Mouse (Mus musculus): ENCODE measurements around the gene Lbx1. TPM values are rescaled to one million over a fixed set of nuclear protein-coding genes. Genes with fewer than 3 reads are reported as not detected.

Gene Lbx1
- total RNA-seq, 2 experiments from 2014 or later, result not detected

DNA sequence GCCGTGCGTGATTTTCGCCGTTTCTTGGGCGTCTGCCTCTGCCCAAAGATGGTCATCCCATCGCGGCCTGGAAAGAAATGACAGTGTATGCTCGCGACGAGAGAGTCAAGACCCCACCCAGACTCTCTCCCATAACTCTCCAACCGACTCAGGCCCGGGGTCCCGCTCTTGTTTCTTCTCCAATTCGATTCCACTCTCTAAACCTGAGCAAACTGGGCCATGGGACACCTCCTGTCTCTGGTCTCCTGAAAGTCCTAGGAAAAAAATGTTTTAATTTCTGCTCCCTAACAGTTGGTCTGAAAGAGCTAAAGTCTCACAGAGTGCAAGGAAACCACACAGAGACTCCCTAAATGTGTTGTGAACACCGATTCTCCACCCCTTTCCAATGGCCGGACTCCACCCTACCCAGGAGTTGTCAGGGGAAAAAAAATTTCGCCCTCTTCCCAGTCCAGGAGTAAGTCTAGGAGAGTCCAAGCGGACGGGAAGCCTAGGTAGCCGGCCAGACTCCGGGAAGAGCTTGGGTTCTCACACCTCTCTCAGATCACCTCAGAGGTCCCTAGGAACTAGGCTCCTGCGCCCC, 1.3 kb downstream of the Lbx1 start:
- no peak for DNase-seq (ENCODE audit: low spot score in 2 of 2)

DNA sequence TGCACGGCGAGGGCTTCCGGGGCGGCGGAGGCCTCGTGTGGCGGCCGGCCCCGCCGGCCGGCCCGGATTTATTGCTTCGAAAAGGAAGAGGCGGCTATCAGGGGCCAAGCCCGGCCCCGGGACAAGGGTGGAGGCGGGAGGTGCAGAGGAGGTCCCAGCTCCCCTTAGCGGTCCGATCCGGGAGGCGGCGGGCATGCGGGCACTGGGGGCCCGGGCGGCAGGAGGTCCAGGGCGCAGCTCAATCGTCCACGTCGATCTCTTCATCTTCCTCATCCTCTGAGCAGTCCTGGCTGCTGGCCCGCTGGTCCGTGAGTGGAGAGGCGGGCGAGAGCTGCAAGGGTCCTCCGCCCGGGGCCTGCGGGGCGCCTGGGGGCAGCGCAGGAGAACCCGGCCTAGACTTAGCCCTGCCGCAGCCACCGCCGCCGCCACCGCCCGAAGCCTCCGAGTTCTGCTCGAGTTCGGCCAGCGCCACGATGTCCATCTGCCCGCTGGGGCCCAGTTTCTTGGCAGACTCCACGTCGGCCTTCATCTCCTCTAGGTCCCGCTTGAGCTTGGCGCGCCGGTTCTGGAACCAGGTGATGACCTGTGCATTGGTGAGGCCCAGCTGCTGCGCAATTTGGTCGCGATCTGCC, 2.0 kb downstream of the Lbx1 start:
- no peak for DNase-seq (ENCODE audit: low spot score in 2 of 2)

DNA sequence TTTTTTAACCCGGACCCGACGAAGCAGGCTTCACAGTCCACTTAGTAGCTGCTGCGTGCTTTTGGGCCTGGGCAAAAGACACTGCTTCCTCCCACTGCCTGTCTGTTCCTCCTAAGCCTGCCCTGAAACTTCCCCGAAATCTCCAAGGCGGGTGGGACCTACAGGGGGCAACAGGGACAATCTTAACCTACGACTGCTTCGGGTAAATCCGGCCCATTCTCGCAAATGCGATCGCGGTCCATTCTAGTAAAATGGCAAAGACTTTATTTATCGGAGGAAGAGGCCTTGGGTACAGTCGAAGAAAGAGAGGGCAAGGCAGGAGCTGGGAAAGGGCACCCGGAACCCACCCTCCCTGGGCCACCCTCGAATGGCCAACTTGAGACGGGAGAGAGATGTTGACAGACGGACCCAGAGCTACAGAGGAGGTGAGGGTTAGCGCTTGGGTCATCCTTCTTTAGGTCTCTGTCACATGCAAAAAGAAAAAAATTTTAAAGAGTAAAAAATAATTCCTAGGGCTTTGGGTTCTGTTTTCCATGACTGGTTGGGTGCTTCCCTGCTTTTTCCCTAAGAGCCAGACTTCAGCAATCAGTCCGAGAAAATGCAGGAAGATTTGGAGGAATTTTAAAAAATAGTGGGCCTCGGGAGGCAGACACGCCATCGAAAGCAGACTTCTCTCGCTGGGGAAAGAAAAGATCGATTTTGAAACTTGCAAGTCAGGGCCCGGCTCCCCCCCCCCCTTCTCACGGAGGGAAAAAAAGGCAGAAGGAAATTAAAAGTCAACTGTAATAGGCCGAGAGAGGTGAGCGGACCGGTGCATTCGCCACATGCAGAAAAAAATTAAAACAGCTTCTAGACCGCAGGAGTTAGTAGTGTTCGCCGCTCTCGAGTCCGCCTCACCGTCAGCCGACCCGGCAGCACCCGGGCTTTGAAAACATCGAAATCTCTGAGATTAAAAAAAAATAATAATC, 2.9 kb downstream of the Lbx1 start:
- DNase-seq (ENCODE audit: low spot score in 2 of 2), result peak in 1 of 2 experiments; percentile 25

DNA sequence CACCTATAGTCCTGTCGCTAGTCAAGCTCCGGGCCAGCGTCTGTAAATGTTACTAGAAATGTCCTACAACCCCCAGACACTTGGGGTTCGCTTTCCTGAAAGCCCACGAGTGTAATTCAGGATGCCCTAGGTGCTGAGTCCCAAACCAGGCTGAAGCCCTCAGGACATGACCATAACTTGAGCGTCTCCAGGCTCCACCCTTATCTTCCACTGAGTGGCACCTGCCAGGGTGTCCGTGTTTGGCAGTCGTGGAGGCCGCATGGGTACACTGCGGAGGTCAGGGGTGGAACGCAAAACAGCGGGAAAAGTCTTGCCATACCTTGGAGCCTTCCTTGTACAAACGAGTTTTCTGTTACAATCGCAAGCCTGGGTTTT, 3.6 kb downstream of the Lbx1 start:
- no peak for DNase-seq (ENCODE audit: low spot score in 2 of 2)

DNA sequence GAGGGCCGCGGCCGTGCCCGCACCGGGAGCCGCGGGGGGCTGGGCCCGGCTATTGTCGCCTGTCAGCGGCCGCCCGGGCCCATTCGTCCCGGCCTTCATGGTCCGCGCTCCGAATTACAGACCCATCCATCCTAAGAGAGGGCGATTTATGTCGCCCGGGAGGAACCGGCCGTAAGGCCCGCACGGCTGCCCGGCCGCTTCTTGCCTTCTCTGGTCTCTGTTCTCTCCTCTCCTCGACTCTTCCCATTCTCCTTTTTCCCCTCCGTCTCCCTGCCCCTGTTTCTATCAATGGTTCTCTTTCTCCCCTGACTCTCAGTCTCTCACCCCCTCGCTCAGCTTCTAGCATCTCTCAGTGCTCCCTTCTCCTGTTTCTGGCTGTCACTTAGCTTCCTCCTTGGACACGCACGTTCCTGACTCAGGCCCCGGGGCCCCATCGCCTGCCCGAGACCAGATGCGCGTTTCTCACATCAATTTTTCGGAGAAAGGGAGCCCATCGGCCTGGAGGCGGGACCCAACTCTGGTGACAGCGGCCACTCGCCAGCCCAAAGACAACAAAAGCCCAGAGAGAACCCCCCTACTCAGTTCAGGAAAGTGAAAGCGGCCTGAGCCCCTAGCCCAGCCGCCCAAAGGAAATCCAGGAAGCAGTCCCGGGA, 4.1 kb downstream of the Lbx1 start:
- peak in 1 of 2 experiments; percentile 23 for DNase-seq (ENCODE audit: low spot score in 2 of 2)

DNA sequence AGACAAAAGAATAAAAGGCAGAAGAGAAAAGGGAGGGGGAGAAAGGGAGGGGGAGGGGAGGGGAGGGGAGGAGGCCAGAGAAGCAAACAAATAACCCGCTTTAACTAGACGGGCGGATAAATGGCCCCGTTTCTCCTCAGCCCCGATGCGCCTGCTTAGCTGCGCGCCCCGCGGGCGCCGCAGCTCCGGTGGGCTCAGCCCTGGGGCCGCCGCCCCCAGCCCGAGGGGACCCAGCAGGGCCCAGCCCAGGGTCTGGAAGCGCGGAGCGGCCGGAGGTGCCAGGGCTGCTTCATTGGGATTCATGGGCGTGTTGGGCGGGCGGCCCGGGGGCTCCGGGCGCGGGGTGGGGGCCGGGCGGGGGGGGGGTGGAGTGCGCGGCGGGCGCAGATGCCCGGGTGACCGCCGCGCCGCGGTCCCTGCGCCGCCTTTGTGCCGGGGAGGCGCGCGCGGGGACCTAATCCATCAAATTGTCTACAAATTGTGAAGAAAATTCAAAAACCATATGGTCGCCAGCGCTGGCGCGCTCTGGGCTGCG, 4.7 kb downstream of the Lbx1 start:
- no peak for DNase-seq (ENCODE audit: low spot score in 2 of 2)

DNA sequence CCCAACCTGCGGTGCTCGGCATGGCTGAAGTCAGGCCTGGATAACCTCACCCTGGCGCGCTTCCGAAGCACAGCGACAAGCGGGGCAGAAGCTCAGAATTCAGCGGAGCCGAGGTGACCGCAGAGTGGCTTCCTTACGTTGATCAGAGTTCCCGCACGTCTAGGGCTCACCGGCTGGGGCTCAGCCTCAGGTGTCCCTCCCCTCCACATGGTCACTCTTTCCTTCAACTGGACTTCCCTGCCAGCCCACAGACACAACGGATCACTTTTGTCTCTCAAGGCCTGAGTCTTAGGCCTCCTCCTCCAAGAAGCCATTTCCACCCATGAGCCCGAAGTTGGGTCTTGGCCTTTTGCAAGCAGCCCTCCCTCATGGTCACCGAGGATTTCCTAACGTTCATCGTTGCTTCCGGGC, 5.4 kb downstream of the Lbx1 start:
- no peak for DNase-seq (ENCODE audit: low spot score in 2 of 2)

DNA sequence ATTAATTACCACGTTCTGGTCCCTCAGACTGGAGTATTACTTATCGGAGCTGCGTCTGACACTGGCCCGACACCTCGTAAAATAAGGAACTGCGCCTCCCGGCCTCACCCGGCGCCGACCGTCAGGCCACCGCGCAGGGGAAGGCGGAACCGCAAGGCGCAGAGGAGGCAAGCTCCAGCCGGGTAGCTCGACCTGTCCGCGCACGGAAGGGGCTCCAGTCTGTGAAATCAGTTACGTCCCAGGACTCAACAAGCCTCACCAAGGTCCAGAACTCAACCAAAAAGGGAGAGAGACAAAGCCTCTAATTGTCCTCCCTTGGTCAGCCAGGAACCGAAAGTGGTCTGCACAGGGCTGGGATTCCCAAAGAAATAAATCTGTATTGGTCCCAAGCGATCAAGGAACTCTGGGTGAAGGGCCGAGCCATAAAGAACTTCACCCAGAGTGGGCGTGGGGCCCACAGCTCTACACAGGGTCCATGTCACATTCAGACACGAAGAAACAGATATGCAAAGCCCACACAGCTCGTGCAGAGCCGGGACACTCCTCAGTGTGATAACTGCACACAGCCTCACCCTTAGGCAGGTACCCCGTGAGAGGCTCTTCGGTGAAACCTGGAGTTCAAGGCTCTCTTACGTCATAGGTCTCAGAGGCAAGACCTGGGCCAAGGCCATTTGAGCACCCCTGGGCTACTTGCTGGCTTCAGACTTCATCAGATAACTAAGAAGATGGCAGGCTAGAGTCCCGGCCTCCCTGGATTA, 6.1 kb downstream of the Lbx1 start:
- no peak for DNase-seq (ENCODE audit: low spot score in 2 of 2)

DNA sequence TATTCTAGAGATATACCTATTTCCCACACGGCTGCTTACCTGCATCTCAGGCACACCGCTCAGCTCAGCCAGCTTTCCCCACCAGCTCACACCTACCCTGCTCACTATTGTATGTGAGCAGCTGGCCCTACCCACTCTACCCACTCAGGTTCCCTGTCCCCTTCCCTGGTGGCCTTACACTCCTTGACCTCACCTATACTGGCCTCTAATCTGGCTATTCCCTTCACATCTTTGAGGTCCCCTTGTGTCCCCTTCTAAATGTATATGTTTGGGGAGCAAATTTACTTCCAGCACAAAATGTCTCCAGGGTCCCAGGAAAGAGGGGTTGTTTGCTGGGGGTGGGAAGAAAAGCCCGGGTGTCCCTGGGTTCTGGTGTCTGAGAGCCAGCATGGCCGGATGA, 6.8 kb downstream of the Lbx1 start:
- no peak for DNase-seq (ENCODE audit: low spot score in 2 of 2)

DNA sequence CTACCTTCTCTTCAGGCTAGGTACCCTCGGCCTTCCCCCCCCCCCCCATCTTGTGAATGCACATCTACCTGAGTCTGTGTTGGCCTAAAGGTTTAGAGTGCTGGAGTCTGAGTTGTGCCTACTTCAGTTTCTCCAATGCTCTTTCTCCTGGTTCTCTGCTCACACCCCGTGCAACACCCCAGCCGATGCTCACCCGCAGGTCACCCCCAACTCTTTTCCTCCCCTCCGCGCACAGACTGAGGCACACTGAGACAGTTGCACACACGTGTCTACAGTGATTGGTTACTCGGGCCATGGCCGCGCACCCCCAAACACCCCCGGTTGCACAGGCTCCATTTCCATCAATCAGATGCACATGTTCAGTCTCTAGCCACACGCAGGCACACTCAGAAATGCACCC, 7.5 kb downstream of the Lbx1 start:
- no peak for DNase-seq (ENCODE audit: low spot score in 2 of 2)

DNA sequence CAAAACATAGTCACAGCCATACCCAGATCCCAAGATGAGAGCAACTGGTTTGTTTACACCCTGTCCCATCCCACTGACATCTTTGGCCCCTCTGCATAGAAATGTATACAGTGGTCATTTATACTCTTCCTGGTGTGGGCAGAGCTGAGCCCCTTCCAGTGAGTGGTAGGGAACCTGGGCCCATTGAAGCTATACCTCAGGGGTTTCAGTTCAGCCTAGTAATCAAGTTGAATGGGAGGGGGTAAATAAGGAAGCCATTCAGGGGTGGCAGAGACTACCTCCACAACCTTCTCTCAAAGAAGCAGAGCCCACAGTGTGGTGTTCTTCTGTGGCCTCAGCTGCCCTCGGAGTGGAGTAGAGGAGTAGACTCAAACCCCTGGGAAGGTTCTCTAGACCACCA, 7.9 kb downstream of the Lbx1 start:
- no peak for DNase-seq (ENCODE audit: low spot score in 2 of 2)

DNA sequence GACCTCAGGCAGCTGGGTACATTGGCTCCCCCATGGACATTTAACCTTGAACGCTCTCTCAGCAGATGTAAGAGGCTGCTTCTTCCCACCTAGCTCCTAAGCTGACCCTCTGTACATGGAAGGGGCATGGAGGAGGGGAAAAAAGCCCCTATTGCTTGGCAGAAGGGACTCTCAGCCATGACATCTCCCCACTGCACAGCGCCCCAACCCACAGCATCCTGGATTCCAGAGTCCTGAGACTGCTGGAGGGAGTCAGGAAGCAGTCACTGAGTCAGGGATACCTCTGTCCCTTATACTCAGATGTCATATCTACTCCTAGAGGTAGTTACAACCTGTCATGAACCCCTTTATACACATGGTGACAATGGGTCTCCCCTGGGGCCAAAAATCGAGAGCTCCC, 8.6 kb downstream of the Lbx1 start:
- no peak for DNase-seq (ENCODE audit: low spot score in 2 of 2)

DNA sequence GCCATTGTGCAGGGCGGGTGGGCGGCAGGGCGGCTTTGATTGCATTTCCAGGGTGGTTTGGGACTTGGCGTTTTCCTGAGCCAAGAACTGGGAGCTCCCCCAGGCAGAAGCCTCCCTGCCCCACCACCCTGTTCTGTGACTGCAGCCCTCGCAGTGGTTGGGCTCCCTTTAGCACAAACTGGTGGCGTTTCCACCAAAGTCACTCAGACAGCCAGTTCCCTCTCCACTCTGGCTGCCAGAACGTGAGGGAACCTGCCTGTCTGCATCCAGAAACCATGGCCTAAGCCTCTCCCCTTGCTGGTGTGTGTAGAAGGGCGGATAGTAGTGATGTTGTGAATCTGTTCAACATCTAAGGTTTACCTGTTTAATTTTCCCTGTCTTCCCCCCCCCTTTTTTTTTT, 9.4 kb downstream of the Lbx1 start:
- DNase-seq (ENCODE audit: low spot score in 2 of 2), result no peak

DNA sequence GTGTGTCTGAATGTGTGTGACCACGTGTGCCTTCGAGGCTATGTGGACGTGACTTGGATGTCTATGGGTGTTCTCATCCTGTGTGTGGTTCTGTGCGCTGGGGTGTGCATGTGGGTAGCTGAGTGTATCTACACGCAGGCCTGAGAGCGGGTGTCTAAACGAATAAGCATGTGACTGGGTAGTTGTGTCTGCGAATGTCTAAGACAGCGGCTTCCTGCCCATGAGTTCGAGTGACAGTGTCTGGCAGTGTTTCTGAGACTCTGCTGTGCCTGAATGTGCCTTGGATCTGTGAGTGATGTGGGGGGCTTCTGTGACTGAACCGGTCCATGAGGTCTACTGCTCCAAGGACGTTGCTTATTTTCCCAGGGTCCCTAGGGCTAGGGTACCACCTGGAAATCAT, 10.5 kb downstream of the Lbx1 start:
- DNase-seq (ENCODE audit: low spot score in 2 of 2), result no peak

DNA sequence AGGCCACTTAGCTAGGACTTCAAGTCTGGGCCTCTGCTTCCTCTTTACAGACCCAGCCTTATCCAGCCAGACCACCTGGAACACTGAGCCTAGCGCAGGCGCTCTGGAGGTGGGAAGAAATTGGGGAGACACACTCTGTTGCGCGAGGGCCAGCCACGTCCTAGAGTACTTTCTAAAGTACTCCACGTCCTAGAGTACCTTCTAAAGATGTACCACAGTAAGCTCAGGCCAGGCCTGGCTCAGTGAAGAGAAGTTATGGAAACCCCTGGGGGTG, 11.4 kb downstream of the Lbx1 start:
- no peak for DNase-seq (ENCODE audit: low spot score in 2 of 2)

DNA sequence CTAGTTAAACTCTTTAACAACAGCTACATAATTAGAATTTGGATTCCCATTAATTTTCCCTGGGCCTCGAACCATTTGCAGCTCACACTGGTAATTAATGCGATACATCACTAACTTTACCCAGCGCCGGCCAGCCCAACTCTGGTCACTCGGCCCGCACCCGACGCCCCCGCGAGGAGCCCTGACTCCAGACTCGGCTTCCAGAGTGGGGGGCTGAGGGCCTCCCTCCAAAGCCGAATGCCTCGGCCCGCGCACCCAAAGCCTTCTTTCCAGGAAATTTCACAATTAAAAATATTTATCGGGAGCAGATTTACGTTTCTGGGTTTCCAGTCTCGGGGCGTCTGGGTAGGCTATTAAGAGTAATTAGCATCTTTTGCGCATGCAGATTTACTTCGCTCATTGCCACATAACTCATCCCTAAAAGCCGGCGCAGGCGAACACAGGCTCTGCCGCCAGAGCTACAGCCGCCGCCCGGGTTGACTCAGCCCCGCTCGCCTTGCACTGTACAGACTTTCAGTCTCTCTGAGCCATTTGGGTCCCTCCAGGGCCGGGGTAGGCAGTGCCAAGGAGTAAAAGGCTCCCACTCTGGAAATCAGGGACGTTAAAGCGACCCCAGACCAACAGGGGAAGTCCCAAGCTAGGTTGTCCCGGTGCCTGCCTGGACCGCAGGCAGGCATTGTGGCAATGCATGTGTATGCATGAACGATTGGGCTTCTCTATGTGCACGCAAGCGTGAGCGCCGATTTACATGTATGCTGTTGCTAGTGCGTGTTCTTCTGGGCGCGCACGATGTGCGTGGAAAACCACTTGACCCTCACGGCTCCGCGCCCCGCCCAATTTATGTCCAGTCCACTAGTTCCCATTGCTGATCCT, 12.0 kb downstream of the Lbx1 start:
- no peak for DNase-seq (ENCODE audit: low spot score in 2 of 2)

DNA sequence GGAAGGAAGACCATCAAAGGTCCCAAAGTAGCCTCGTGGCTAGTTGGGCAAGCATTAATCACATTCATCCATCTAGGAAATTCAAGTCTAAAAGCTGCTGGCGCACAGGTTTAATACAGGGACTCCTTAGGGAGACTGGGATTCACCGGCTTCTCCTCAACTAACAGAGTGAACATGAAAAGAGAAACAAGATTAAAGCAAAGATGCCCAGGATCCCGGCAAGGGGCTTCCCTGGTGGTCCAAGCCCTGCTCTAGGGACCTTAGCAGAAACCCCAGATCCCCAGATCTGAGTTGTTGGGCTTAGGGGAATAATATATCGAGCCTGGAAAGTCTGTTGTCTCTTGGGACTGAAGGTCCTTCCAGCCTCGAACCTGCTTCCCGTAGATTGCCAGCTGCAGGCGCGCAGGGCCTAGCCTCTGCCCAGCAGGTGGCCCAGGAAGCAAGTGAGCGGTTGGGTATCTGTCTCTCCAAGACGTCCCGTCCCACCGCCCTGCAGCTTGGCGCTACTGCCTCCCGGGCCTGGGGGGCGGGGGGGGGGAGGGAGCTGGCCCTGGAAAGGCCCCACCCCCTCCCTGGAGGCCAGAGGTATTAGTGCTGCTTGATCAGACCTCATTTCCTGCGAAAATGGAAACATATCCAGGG, 13.3 kb downstream of the Lbx1 start:
- no peak for DNase-seq (ENCODE audit: low spot score in 2 of 2)

DNA sequence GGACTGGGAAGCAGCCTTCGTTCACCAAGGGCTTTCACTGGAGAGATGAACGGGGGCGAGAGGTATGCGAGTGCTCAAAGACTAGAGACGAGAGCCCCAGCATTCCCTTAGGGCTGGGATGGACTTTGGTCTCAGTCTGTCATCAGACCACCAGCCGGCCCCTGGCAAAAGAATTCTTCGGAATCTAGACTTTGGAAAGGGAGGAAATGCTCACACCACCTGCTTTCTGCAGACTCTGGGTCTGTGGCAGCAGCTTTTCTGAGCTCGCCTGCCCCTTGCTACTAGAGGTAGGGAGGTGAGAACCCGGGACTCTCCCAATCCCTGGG, 14.2 kb downstream of the Lbx1 start:
- no peak for DNase-seq (ENCODE audit: low spot score in 2 of 2)

DNA sequence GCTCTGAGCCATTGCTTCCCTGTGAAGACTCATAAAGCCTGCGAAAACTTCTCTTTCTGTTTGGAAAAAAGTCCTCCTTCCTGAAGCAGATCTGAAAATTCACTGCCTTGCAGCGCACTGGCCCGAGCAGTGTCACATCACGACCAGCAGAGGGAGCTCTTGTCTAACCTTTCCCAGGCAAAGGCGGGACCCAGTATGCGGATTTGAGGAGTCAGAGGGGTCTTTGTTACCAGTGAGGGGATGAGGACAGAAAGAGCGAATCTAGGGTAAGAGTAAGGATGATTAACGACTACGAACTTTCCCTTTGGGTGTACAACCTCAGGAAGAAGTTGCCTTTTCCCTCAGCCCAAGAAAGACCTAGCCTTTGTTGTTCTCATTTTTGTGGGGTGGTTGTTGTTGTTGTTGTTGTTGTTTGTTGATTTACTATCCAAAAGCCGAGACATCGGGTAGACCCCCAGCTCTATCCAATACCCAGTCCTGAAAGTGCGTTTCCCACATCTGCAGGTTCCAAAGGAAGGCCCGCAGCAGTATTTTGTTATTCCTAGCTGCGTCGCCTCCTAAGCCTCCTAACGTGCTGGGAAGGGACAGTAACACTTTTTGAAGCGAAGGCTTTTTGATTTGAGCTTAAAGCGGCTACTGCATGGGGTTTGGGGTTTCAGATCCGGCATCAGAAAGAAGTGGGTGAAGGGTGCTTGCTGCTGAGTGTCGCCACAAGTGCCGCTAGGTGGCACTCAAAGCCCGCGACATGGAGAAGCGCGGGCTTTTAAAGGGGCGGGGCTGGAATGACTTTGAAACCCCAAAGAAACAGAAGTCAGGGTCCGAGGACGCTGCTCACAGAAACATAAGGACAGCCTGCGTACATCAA, 14.8 kb downstream of the Lbx1 start:
- peak; percentile 89 to 90 for DNase-seq (ENCODE audit: low spot score in 2 of 2)

Data from layer of hippocampus, postnatal 10 days (tissue).